13 mouse cellular contexts compared by ENCODE assay signal in the genomic region with DNA sequence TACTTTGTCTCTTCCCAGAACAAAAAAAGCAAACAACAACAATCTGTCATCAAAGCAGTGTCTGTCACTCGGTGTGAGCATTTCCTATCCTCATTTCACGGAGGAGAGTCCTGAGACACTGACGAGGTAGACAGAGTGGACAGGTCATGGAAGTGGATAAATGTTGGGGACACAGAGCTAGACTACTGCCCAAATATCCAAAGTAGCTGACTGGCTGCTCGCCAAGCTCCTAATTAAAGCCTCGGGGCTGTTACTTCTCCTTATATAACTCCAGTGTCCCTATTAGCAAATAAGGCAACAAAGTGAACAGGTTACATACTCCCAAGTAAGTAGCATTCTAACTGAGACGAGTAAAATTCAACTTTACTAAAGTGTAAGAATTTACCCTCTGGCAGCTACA. TPM values are rescaled to one million over a fixed set of nuclear protein-coding genes. Genes with fewer than 3 reads are reported as not detected.
DNase-seq lines count a peak whose midpoint lies in the region; ATAC-seq and TF ChIP-seq lines count a peak whose summit lies in the region.
"Had no signal": no experiment of that assay in that cellular context is flagged by ENCODE, and none has a peak within 500 bp of the region (broad histone marks: within the 10 kb centered on the region; RNA-seq: fewer than 3 reads in every experiment).

No protein-coding gene starts in this region.

- H3K27me3 ChIP-seq in midbrain, embryonic 11.5 days (ENCODE audit: control insufficient read depth, insufficient read depth, low read length) = no peaks in the 10 kb centered on the region
- no peaks in the 10 kb centered on the region for H3K27me3 ChIP-seq in midbrain, postnatal 0 days (ENCODE audit: insufficient read depth, low read length)
- H3K27me3 ChIP-seq in midbrain, embryonic 16.5 days (ENCODE audit: control insufficient read depth, insufficient read depth, low read depth, low read length) = no peaks in the 10 kb centered on the region
- no peaks in the 10 kb centered on the region for H3K27me3 ChIP-seq in liver, postnatal 0 days (ENCODE audit: insufficient read depth, low read length)
- no peaks in the 10 kb centered on the region for H3K27me3 ChIP-seq in stomach, postnatal 0 days (ENCODE audit: control insufficient read depth, insufficient read depth, low read length)
- H3K27me3 ChIP-seq: lung, embryonic 15.5 days had no signal

- H3K9me3 ChIP-seq in midbrain, embryonic 11.5 days (ENCODE audit: control insufficient read depth, low read length) = no peaks in the 10 kb centered on the region
- no peaks in the 10 kb centered on the region for H3K9me3 ChIP-seq in midbrain, postnatal 0 days (ENCODE audit: low read length)
- no peaks in the 10 kb centered on the region for H3K9me3 ChIP-seq in midbrain, embryonic 16.5 days (replicated peaks; ENCODE audit: control insufficient read depth, low read length, poor library complexity, severe bottlenecking)
- no peaks in the 10 kb centered on the region for H3K9me3 ChIP-seq in liver, postnatal 0 days (ENCODE audit: low read length)
- no peaks in the 10 kb centered on the region for H3K9me3 ChIP-seq in stomach, postnatal 0 days (ENCODE audit: control insufficient read depth, low read length)
- H3K9me3 ChIP-seq: lung, embryonic 15.5 days had no signal

- H3K4me2 ChIP-seq in midbrain, embryonic 11.5 days = no peak overlapping the region
- H3K4me2 ChIP-seq in midbrain, postnatal 0 days (ENCODE audit: low read depth, low read length, poor library complexity, severe bottlenecking) = no peak overlapping the region; the same call in 1 of the 2 replicates
- peak overlapping the region; percentile 1; the same call in 1 of the 2 replicates for H3K4me2 ChIP-seq in midbrain, embryonic 16.5 days (ENCODE audit: low read length)
- no peak overlapping the region for H3K4me2 ChIP-seq in liver, postnatal 0 days (ENCODE audit: low read depth, low read length)
- H3K4me2 ChIP-seq in stomach, postnatal 0 days (replicated peaks; ENCODE audit: low read depth) = no peak overlapping the region

- no peak for TF ChIP-seq EP300 in liver, postnatal 0 days (IDR thresholded peaks at IDR 0.05; ENCODE audit: low read depth)
- no peak for TF ChIP-seq EP300 in stomach, postnatal 0 days (optimal IDR thresholded peaks at IDR 0.05)

- WGBS in midbrain, embryonic 11.5 days = 75% methylated on average over 6 of the region's 6 CpGs
- 53% methylated on average over 6 of the region's 6 CpGs for WGBS in midbrain, postnatal 0 days
- 54% methylated on average over 6 of the region's 6 CpGs for WGBS in midbrain, embryonic 16.5 days
- 73% methylated on average over 6 of the region's 6 CpGs for WGBS in liver, postnatal 0 days (ENCODE audit: insufficient replicate concordance)
- WGBS in stomach, postnatal 0 days = 50% methylated on average over 6 of the region's 6 CpGs

- peak; percentile 91 for DNase-seq in heart, adult 11 months
- no peak for DNase-seq in heart, postnatal 25 days (ENCODE audit: low spot score)
- peak; percentile 65 for DNase-seq in midbrain, embryonic 11.5 days (ENCODE audit: low spot score, missing footprints)
- no peak for DNase-seq in midbrain, postnatal 0 days (ENCODE audit: low spot score)
- peak; percentile 23 to 33 for DNase-seq in cerebellum, postnatal 10 days
- DNase-seq in liver, postnatal 0 days = no peak
- DNase-seq in stomach, postnatal 0 days (ENCODE audit: low spot score) = no peak
- DNase-seq: forebrain, postnatal 0 days had no signal

- H3K36me3 ChIP-seq in midbrain, embryonic 11.5 days (ENCODE audit: control insufficient read depth, insufficient read depth, low read length) = peaks cover 10% of the 10 kb centered on the region
- H3K36me3 ChIP-seq in midbrain, postnatal 0 days (ENCODE audit: insufficient read depth, low read length) = peaks cover 22% of the 10 kb centered on the region
- H3K36me3 ChIP-seq in midbrain, embryonic 16.5 days (ENCODE audit: control insufficient read depth, insufficient read depth, low read length) = peaks cover 18% of the 10 kb centered on the region
- peaks cover 3% of the 10 kb centered on the region; the same call in 1 of the 2 replicates for H3K36me3 ChIP-seq in liver, postnatal 0 days (replicated peaks; ENCODE audit: insufficient read depth, low read length)
- H3K36me3 ChIP-seq in stomach, postnatal 0 days (ENCODE audit: control insufficient read depth, insufficient read depth, low read length) = peaks cover 7% of the 10 kb centered on the region

- no peak overlapping the region for H3K4me3 ChIP-seq in midbrain, embryonic 11.5 days (ENCODE audit: low read depth, low read length)
- H3K4me3 ChIP-seq in midbrain, postnatal 0 days (ENCODE audit: low read depth, low read length) = no peak overlapping the region
- no peak overlapping the region for H3K4me3 ChIP-seq in midbrain, embryonic 16.5 days (ENCODE audit: low read depth, low read length)
- H3K4me3 ChIP-seq in liver, postnatal 0 days (ENCODE audit: low read depth, low read length) = no peak overlapping the region
- no peak overlapping the region for H3K4me3 ChIP-seq in stomach, postnatal 0 days (ENCODE audit: low read depth, low read length)

- no peak overlapping the region for H3K27ac ChIP-seq in midbrain, embryonic 11.5 days (ENCODE audit: low read depth, low read length)
- no peak overlapping the region for H3K27ac ChIP-seq in midbrain, postnatal 0 days (ENCODE audit: low read depth, low read length)
- H3K27ac ChIP-seq in midbrain, embryonic 16.5 days (ENCODE audit: low read length) = no peak overlapping the region
- no peak overlapping the region for H3K27ac ChIP-seq in liver, postnatal 0 days (ENCODE audit: low read depth)
- no peak overlapping the region for H3K27ac ChIP-seq in stomach, postnatal 0 days (replicated peaks)
- H3K27ac ChIP-seq: lung, embryonic 15.5 days had no signal

- H3K4me1 ChIP-seq in midbrain, embryonic 11.5 days (ENCODE audit: control insufficient read depth, insufficient read depth, low read length) = peaks cover 16% of the 10 kb centered on the region
- H3K4me1 ChIP-seq in midbrain, postnatal 0 days (ENCODE audit: insufficient read depth, low read length) = no peaks in the 10 kb centered on the region; the same call in 1 of the 2 replicates
- H3K4me1 ChIP-seq in midbrain, embryonic 16.5 days (ENCODE audit: control insufficient read depth, insufficient read depth, low read length) = peaks cover 23% of the 10 kb centered on the region
- H3K4me1 ChIP-seq in liver, postnatal 0 days (ENCODE audit: insufficient read depth) = peaks cover 4% of the 10 kb centered on the region; the same call in 1 of the 2 replicates
- no peaks in the 10 kb centered on the region for H3K4me1 ChIP-seq in stomach, postnatal 0 days (replicated peaks; ENCODE audit: control insufficient read depth, insufficient read depth)

- TF ChIP-seq CTCF in midbrain, postnatal 0 days (IDR thresholded peaks at IDR 0.05) = no peak
- TF ChIP-seq CTCF in liver, postnatal 0 days (IDR thresholded peaks at IDR 0.05; ENCODE audit: low read depth) = no peak
- TF ChIP-seq CTCF in stomach, postnatal 0 days (IDR thresholded peaks at IDR 0.05; ENCODE audit: low read depth) = no peak

- H3K9ac ChIP-seq in midbrain, embryonic 11.5 days (ENCODE audit: low read length) = no peak overlapping the region
- no peak overlapping the region for H3K9ac ChIP-seq in midbrain, postnatal 0 days (replicated peaks; ENCODE audit: low read length, poor library complexity, severe bottlenecking)
- no peak overlapping the region for H3K9ac ChIP-seq in midbrain, embryonic 16.5 days (ENCODE audit: low read depth, low read length)
- H3K9ac ChIP-seq in liver, postnatal 0 days (replicated peaks) = no peak overlapping the region
- no peak overlapping the region for H3K9ac ChIP-seq in stomach, postnatal 0 days (ENCODE audit: low read length)
- H3K9ac ChIP-seq: lung, embryonic 15.5 days had no signal

- intact Hi-C loops in heart, postnatal 25 days (cut with DNase I) = loop anchor here (10.0 kb wide), 1 partner anchor 477 kb away; the partner anchor contains the start of gene Foxj2

- no peak for ATAC-seq in midbrain, embryonic 11.5 days (ENCODE audit: low FRiP score)
- ATAC-seq in midbrain, postnatal 0 days (ENCODE audit: low FRiP score) = no peak
- no peak for ATAC-seq in midbrain, embryonic 16.5 days
- no peak for ATAC-seq in liver, postnatal 0 days
- no peak for ATAC-seq in stomach, postnatal 0 days (ENCODE audit: low FRiP score, low TSS enrichment)
- ATAC-seq: forebrain, postnatal 0 days had no signal

RNA-seq across cellular contexts. Expression of gene Phc1, which starts 2.8 kb away (rescaled TPM):
- 10 to 100 TPM; 17.1 to 18.7 TPM for total RNA-seq in heart, postnatal 25 days (2021)
- 30.7 and 34.7 TPM in 2 replicates for polyA plus RNA-seq in midbrain, embryonic 11.5 days (2014; fragmentation: Nextera tagmentation; extraction: Ambion mirVana)
- total RNA-seq in midbrain, postnatal 0 days (2014; rRNA removed) = 60.5 and 67.1 TPM in 2 replicates
- 24.7 and 26.8 TPM in 2 replicates for polyA plus RNA-seq in midbrain, postnatal 0 days (2015; fragmentation: Nextera tagmentation; extraction: Ambion mirVana)
- polyA plus RNA-seq in midbrain, embryonic 16.5 days (2015; fragmentation: Nextera tagmentation; extraction: Ambion mirVana) = 32.2 and 34.2 TPM in 2 replicates
- 1.2 and 1.4 TPM in 2 replicates for polyA plus RNA-seq in liver, postnatal 0 days (2015; fragmentation: Nextera tagmentation; extraction: Ambion mirVana)
- 5.3 and 6.1 TPM in 2 replicates for polyA plus RNA-seq in stomach, postnatal 0 days (2015; fragmentation: Nextera tagmentation; extraction: Ambion mirVana)

RNA-seq across cellular contexts. Expression of gene M6pr, which starts 29.0 kb away (rescaled TPM):
- 10 to 100 TPM; 36.4 to 41.4 TPM for total RNA-seq in heart, postnatal 25 days (2021)
- 89.9 and 92.4 TPM in 2 replicates for polyA plus RNA-seq in midbrain, embryonic 11.5 days (2014; fragmentation: Nextera tagmentation; extraction: Ambion mirVana)
- total RNA-seq in midbrain, postnatal 0 days (2014; rRNA removed) = 47.2 and 51.5 TPM in 2 replicates
- polyA plus RNA-seq in midbrain, postnatal 0 days (2015; fragmentation: Nextera tagmentation; extraction: Ambion mirVana) = 42.1 and 44.0 TPM in 2 replicates
- 50.5 and 54.1 TPM in 2 replicates for polyA plus RNA-seq in midbrain, embryonic 16.5 days (2015; fragmentation: Nextera tagmentation; extraction: Ambion mirVana)
- 73.6 and 80.3 TPM in 2 replicates for polyA plus RNA-seq in liver, postnatal 0 days (2015; fragmentation: Nextera tagmentation; extraction: Ambion mirVana)
- 103 and 111 TPM in 2 replicates for polyA plus RNA-seq in stomach, postnatal 0 days (2015; fragmentation: Nextera tagmentation; extraction: Ambion mirVana)

RNA-seq across cellular contexts. Expression of gene Klrg1, which starts 54.9 kb away (rescaled TPM):
- not detected for total RNA-seq in heart, postnatal 25 days (2021)
- polyA plus RNA-seq in midbrain, embryonic 11.5 days (2014; fragmentation: Nextera tagmentation; extraction: Ambion mirVana) = 0.11 and 0.31 TPM in 2 replicates
- 0.33 and 0.52 TPM in 2 replicates for total RNA-seq in midbrain, postnatal 0 days (2014; rRNA removed)
- 1.4 and 1.9 TPM in 2 replicates for polyA plus RNA-seq in midbrain, postnatal 0 days (2015; fragmentation: Nextera tagmentation; extraction: Ambion mirVana)
- polyA plus RNA-seq in midbrain, embryonic 16.5 days (2015; fragmentation: Nextera tagmentation; extraction: Ambion mirVana) = 1.4 and 1.6 TPM in 2 replicates
- not detected in 2 replicates for polyA plus RNA-seq in liver, postnatal 0 days (2015; fragmentation: Nextera tagmentation; extraction: Ambion mirVana)
- 0.08 and 0.15 TPM in 2 replicates for polyA plus RNA-seq in stomach, postnatal 0 days (2015; fragmentation: Nextera tagmentation; extraction: Ambion mirVana)
- total RNA-seq: adrenal gland, postnatal 4 days had no signal
- polyA plus RNA-seq: heart, postnatal 0 days; lung, embryonic 15.5 days; stomach, embryonic 16.5 days had no signal

Comparison
In these comparisons a context has a peak if more than half of its experiments do, and no peak if none do; other contexts are left out.
1. DNase-seq: peak in heart, adult 11 months (single experiment), midbrain, embryonic 11.5 days (single experiment) and cerebellum, postnatal 10 days (2 of 2); none in heart, postnatal 25 days (single experiment), midbrain, postnatal 0 days (single experiment), liver, postnatal 0 days (single experiment) and stomach, postnatal 0 days (single experiment).